Mouse (Mus musculus): ENCODE data around the gene Zdhhc22.

Zdhhc22 gene

GRCm38 (mm10) chr12:86935692-86936282, 54.4 kb downstream of the Zdhhc22 start:
- ChIA-PET CTCF (interaction anchor here in 1 of 4 experiments (1.1 to 1.6 kb wide), 2 partner anchors 12 to 137 kb away, joined by 4 to 6 read pairs; no protein-coding TSS in a partner anchor), POLR2A (interaction anchor here in 3 of 4 experiments (0.6 to 13.3 kb wide), 8 partner anchors 8 to 137 kb away, joined by 3 to 220 read pairs (median 4); partner anchors contain the start of gene Cipc (in 1 of the 3))

GRCm38 (mm10) chr12:86934748-86935147, 55.5 kb downstream of the Zdhhc22 start:
- ChIA-PET CTCF (interaction anchor here (0.6 to 1.6 kb wide), 5 partner anchors 10 to 156 kb away, joined by 3 to 6 read pairs (median 4); no protein-coding TSS in a partner anchor), POLR2A (interaction anchor here (0.6 to 13.3 kb wide), 16 partner anchors 9 to 465 kb away, joined by 3 to 294 read pairs (median 4); partner anchors contain the start of gene Cipc (in 2 of the 4))

- ChIA-PET CTCF (interaction anchor here (0.5 to 3.7 kb wide), 43 partner anchors 9 to 217 kb away, joined by 3 to 20 read pairs (median 4); partner anchors contain the start of genes Cipc (in 1 of the 4) and Irf2bpl (in 1 of the 4)), POLR2A (interaction anchor here (0.6 to 13.3 kb wide), 121 partner anchors 9 to 1142 kb away, joined by 3 to 294 read pairs (median 6); partner anchors contain the start of genes Cipc (in 3 of the 4), Irf2bpl (in 3 of the 4) and Pomt2 (in 1 of the 4))
Observed at GRCm38 (mm10) chr12:86932575-86932952, 57.7 kb downstream of the Zdhhc22 start.

GRCm38 (mm10) chr12:86931919-86932574, 58.2 kb downstream of the Zdhhc22 start:
- ChIA-PET CTCF (interaction anchor here (0.5 to 3.7 kb wide), 53 partner anchors 8 to 217 kb away, joined by 3 to 20 read pairs (median 4); partner anchors contain the start of genes Cipc (in 2 of the 4) and Irf2bpl (in 1 of the 4)), POLR2A (interaction anchor here (0.6 to 13.3 kb wide), 142 partner anchors 8 to 1141 kb away, joined by 3 to 294 read pairs (median 5); partner anchors contain the start of genes Cipc (in 3 of the 4), Irf2bpl (in 2 of the 4), Pomt2 (in 1 of the 4) and Zdhhc22 (in 1 of the 4))

GRCm38 (mm10) chr12:86930934-86931729, 59.1 kb downstream of the Zdhhc22 start:
- CTCF ChIA-PET = interaction anchor here in 3 of 4 experiments (0.5 to 3.7 kb wide), 25 partner anchors 11 to 163 kb away, joined by 3 to 20 read pairs (median 4); partner anchors contain the start of gene Cipc (in 2 of the 3)
- POLR2A ChIA-PET = interaction anchor here (0.5 to 13.3 kb wide), 83 partner anchors 8 to 461 kb away, joined by 3 to 294 read pairs (median 9); partner anchors contain the start of genes Cipc (in 3 of the 4), Irf2bpl (in 2 of the 4) and Zdhhc22 (in 1 of the 4)
